Comparison of ENCODE assay signal across 11 mouse cellular contexts in genomic region chr8:95901864-95902263, GRCm38 (mm10). TPM values are rescaled to one million over a fixed set of nuclear protein-coding genes. Genes with fewer than 3 reads are reported as not detected.
DNase-seq lines count a peak whose midpoint lies in the region; ATAC-seq lines count a peak whose summit lies in the region.
"Had no signal": no experiment of that assay in that cellular context is flagged by ENCODE, and none has a peak within 500 bp of the region (broad histone marks: within the 10 kb centered on the region; RNA-seq: fewer than 3 reads in every experiment).

No protein-coding gene starts in this region.

- no peaks in the 10 kb centered on the region for H3K27me3 ChIP-seq in kidney, embryonic 14.5 days (ENCODE audit: control insufficient read depth, insufficient read depth, low read length)
- H3K27me3 ChIP-seq in midbrain, embryonic 12.5 days: no peaks in the 10 kb centered on the region
- H3K27me3 ChIP-seq in midbrain, embryonic 13.5 days: no peaks in the 10 kb centered on the region
- H3K27me3 ChIP-seq in intestine, embryonic 16.5 days (replicated peaks; ENCODE audit: control insufficient read depth, insufficient read depth, low read length): no peaks in the 10 kb centered on the region

- no peak overlapping the region for H3K4me3 ChIP-seq in kidney, embryonic 14.5 days (ENCODE audit: low read length)
- H3K4me3 ChIP-seq in midbrain, embryonic 12.5 days: no peak overlapping the region
- H3K4me3 ChIP-seq in midbrain, embryonic 13.5 days (replicated peaks): no peak overlapping the region
- no peak overlapping the region for H3K4me3 ChIP-seq in intestine, embryonic 16.5 days (ENCODE audit: low read length)
- H3K4me3 ChIP-seq: left cerebral cortex, adult 2 months had no signal

- peak overlapping the region; percentile 71 for H3K27ac ChIP-seq in kidney, embryonic 14.5 days (ENCODE audit: low read depth, low read length)
- no peak overlapping the region for H3K27ac ChIP-seq in midbrain, embryonic 12.5 days (replicated peaks)
- no peak overlapping the region for H3K27ac ChIP-seq in midbrain, embryonic 13.5 days
- H3K27ac ChIP-seq in intestine, embryonic 16.5 days (ENCODE audit: low read length): no peak overlapping the region
- H3K27ac ChIP-seq: left cerebral cortex, adult 2 months had no signal

- peak; percentile 45 for ATAC-seq in kidney, embryonic 14.5 days (ENCODE audit: low FRiP score, low TSS enrichment)
- no peak for ATAC-seq in midbrain, embryonic 12.5 days (ENCODE audit: low FRiP score, low read depth)
- no peak for ATAC-seq in midbrain, embryonic 13.5 days
- peak; percentile 85 for ATAC-seq in intestine, embryonic 16.5 days
- ATAC-seq in cerebellum, adult (ENCODE audit: insufficient number of reproducible peaks, low FRiP score, low TSS enrichment): no peak
- ATAC-seq: Patski had no signal

- no peak overlapping the region for H3K9ac ChIP-seq in kidney, embryonic 14.5 days (ENCODE audit: low read depth, low read length)
- no peak overlapping the region for H3K9ac ChIP-seq in midbrain, embryonic 12.5 days (replicated peaks)
- H3K9ac ChIP-seq in midbrain, embryonic 13.5 days (replicated peaks): no peak overlapping the region
- no peak overlapping the region for H3K9ac ChIP-seq in intestine, embryonic 16.5 days (ENCODE audit: low read depth, low read length)

- 0 out of 2 replicates have a peak, but pooled peaks cover 4% of the 10 kb centered on the region for H3K4me1 ChIP-seq in kidney, embryonic 14.5 days (ENCODE audit: control insufficient read depth, insufficient read depth, low read length)
- H3K4me1 ChIP-seq in midbrain, embryonic 12.5 days: peaks cover 5% of the 10 kb centered on the region
- 0 out of 2 replicates have a peak, but pooled peaks cover 3% of the 10 kb centered on the region for H3K4me1 ChIP-seq in midbrain, embryonic 13.5 days (replicated peaks)
- H3K4me1 ChIP-seq in intestine, embryonic 16.5 days (ENCODE audit: control insufficient read depth, insufficient read depth, low read length): no peaks in the 10 kb centered on the region

- WGBS in kidney, embryonic 14.5 days: 31% methylated on average over 7 of the region's 7 CpGs
- WGBS in midbrain, embryonic 12.5 days: 23% methylated on average over 7 of the region's 7 CpGs
- WGBS in midbrain, embryonic 13.5 days: 20% methylated on average over 7 of the region's 7 CpGs
- WGBS in intestine, embryonic 16.5 days: 28% methylated on average over 7 of the region's 7 CpGs

- no peaks in the 10 kb centered on the region for H3K9me3 ChIP-seq in kidney, embryonic 14.5 days (ENCODE audit: control insufficient read depth, low read length)
- H3K9me3 ChIP-seq in midbrain, embryonic 12.5 days: no peaks in the 10 kb centered on the region
- H3K9me3 ChIP-seq in midbrain, embryonic 13.5 days: no peaks in the 10 kb centered on the region
- no peaks in the 10 kb centered on the region for H3K9me3 ChIP-seq in intestine, embryonic 16.5 days (ENCODE audit: control insufficient read depth, low read length)

- 0 out of 2 replicates have a peak overlapping the region, but pooled peaks have one; percentile 0 for H3K4me2 ChIP-seq in kidney, embryonic 14.5 days (replicated peaks; ENCODE audit: low read depth, low read length)
- 0 out of 2 replicates have a peak overlapping the region, but pooled peaks have one; percentile 4 for H3K4me2 ChIP-seq in midbrain, embryonic 12.5 days (replicated peaks)
- no peak overlapping the region for H3K4me2 ChIP-seq in midbrain, embryonic 13.5 days (replicated peaks)
- H3K4me2 ChIP-seq in intestine, embryonic 16.5 days (ENCODE audit: low read depth, low read length): no peak overlapping the region

- H3K36me3 ChIP-seq in kidney, embryonic 14.5 days (ENCODE audit: control insufficient read depth, insufficient read depth, low read length): no peaks in the 10 kb centered on the region
- H3K36me3 ChIP-seq in midbrain, embryonic 12.5 days: no peaks in the 10 kb centered on the region
- no peaks in the 10 kb centered on the region for H3K36me3 ChIP-seq in midbrain, embryonic 13.5 days
- no peaks in the 10 kb centered on the region for H3K36me3 ChIP-seq in intestine, embryonic 16.5 days (ENCODE audit: control insufficient read depth, insufficient read depth, low read length)

- no peak for DNase-seq in kidney, adult 8-10 months
- peak; percentile 58 for DNase-seq in retina, postnatal 1 day
- no peak for DNase-seq in right cerebral cortex, postnatal 14 days
- DNase-seq: cerebellum, postnatal 36 days had no signal

RNA-seq across cellular contexts. Expression of gene Got2, which starts 13.5 kb away (rescaled TPM):
- 95.2 and 173 TPM in 2 replicates for polyA plus RNA-seq in kidney, embryonic 14.5 days (2014; fragmentation: Nextera tagmentation; extraction: Ambion mirVana)
- polyA plus RNA-seq in midbrain, embryonic 12.5 days (2016; fragmentation: Nextera tagmentation; extraction: Ambion mirVana): 164 and 194 TPM in 2 replicates
- polyA plus RNA-seq in midbrain, embryonic 13.5 days (2015; fragmentation: Nextera tagmentation; extraction: Ambion mirVana): 165 and 176 TPM in 2 replicates
- 281 and 283 TPM in 2 replicates for polyA plus RNA-seq in intestine, embryonic 16.5 days (2015; fragmentation: Nextera tagmentation; extraction: Ambion mirVana)

RNA-seq across cellular contexts. Expression of gene Slc38a7, which starts 48.5 kb away (rescaled TPM):
- 12.5 and 14.6 TPM in 2 replicates for polyA plus RNA-seq in kidney, embryonic 14.5 days (2014; fragmentation: Nextera tagmentation; extraction: Ambion mirVana)
- polyA plus RNA-seq in midbrain, embryonic 12.5 days (2016; fragmentation: Nextera tagmentation; extraction: Ambion mirVana): 19.7 and 19.9 TPM in 2 replicates
- polyA plus RNA-seq in midbrain, embryonic 13.5 days (2015; fragmentation: Nextera tagmentation; extraction: Ambion mirVana): 22.7 and 25.3 TPM in 2 replicates
- polyA plus RNA-seq in intestine, embryonic 16.5 days (2015; fragmentation: Nextera tagmentation; extraction: Ambion mirVana): 28.1 and 36.3 TPM in 2 replicates

Comparison
In these comparisons a context has a peak if more than half of its experiments do, and no peak if none do; other contexts are left out.
1. H3K4me2 ChIP-seq: peak in kidney, embryonic 14.5 days (single experiment) and midbrain, embryonic 12.5 days (single experiment); none in midbrain, embryonic 13.5 days (single experiment) and intestine, embryonic 16.5 days (single experiment).
2. ATAC-seq: peak in kidney, embryonic 14.5 days (single experiment) and intestine, embryonic 16.5 days (single experiment); none in midbrain, embryonic 12.5 days (single experiment), midbrain, embryonic 13.5 days (single experiment) and cerebellum, adult (single experiment).